Mouse (Mus musculus): Measurements from ENCODE around the gene Prkcb.
"Not testable (repeated sequence)": the region's sequence is repeated elsewhere in the genome, so short reads cannot be mapped to it uniquely, and the experiment has no call there.

Prkcb gene

GRCm38 (mm10) chr7:122288605-122289242, at the start of gene Prkcb:
Gene Prkcb, plus strand, starts transcription at chr7:122288751.
- DNase-seq (ENCODE audit: low spot score in 2 of 2): peak; percentile 64 to 77

GRCm38 (mm10) chr7:122238939-122239338, 49.6 kb upstream of the Prkcb start:
- no peak for DNase-seq (ENCODE audit: low spot score in 2 of 2)

GRCm38 (mm10) chr7:122240413-122241119, 48.0 kb upstream of the Prkcb start:
- no peak for DNase-seq (ENCODE audit: low spot score in 2 of 2)

- DNase-seq (ENCODE audit: low spot score in 2 of 2): peak in 1 of 2 experiments; percentile 29
Observed at GRCm38 (mm10) chr7:122242260-122242659, 46.3 kb upstream of the Prkcb start.

- not testable (repeated sequence) for DNase-seq (ENCODE audit: low spot score in 2 of 2)
Observed at GRCm38 (mm10) chr7:122242744-122243143, 45.8 kb upstream of the Prkcb start.

- no peak for DNase-seq (ENCODE audit: low spot score in 2 of 2)
Observed at GRCm38 (mm10) chr7:122244166-122244565, 44.4 kb upstream of the Prkcb start.

GRCm38 (mm10) chr7:122244584-122244983, 44.0 kb upstream of the Prkcb start:
- DNase-seq (ENCODE audit: low spot score in 2 of 2): no peak

GRCm38 (mm10) chr7:122245976-122246375, 42.6 kb upstream of the Prkcb start:
- no peak for DNase-seq (ENCODE audit: low spot score in 2 of 2)

- no peak for DNase-seq (ENCODE audit: low spot score in 2 of 2)
Observed at GRCm38 (mm10) chr7:122247254-122247864, 41.2 kb upstream of the Prkcb start.

GRCm38 (mm10) chr7:122249321-122249821, 39.2 kb upstream of the Prkcb start:
- DNase-seq (ENCODE audit: low spot score in 2 of 2): peak in 1 of 2 experiments; percentile 26

- peak; percentile 76 to 77 for DNase-seq (ENCODE audit: low spot score in 2 of 2)
Observed at GRCm38 (mm10) chr7:122251197-122252011, 37.1 kb upstream of the Prkcb start.

GRCm38 (mm10) chr7:122256722-122257121, 31.8 kb upstream of the Prkcb start:
- no peak for DNase-seq (ENCODE audit: low spot score in 2 of 2)

GRCm38 (mm10) chr7:122258521-122258920, 30.0 kb upstream of the Prkcb start:
- DNase-seq (ENCODE audit: low spot score in 2 of 2): no peak

GRCm38 (mm10) chr7:122260055-122260602, 28.4 kb upstream of the Prkcb start:
- DNase-seq (ENCODE audit: low spot score in 2 of 2): no peak

GRCm38 (mm10) chr7:122268983-122269486, 19.5 kb upstream of the Prkcb start:
- no peak for DNase-seq (ENCODE audit: low spot score in 2 of 2)

- no peak for DNase-seq (ENCODE audit: low spot score in 2 of 2)
Observed at GRCm38 (mm10) chr7:122272334-122272733, 16.2 kb upstream of the Prkcb start.

GRCm38 (mm10) chr7:122279580-122279979, 9.0 kb upstream of the Prkcb start:
- DNase-seq (ENCODE audit: low spot score in 2 of 2): no peak

- DNase-seq (ENCODE audit: low spot score in 2 of 2): no peak
Observed at GRCm38 (mm10) chr7:122280334-122280733, 8.2 kb upstream of the Prkcb start.

GRCm38 (mm10) chr7:122282584-122282983, 6.0 kb upstream of the Prkcb start:
- no peak for DNase-seq (ENCODE audit: low spot score in 2 of 2)

GRCm38 (mm10) chr7:122287217-122287616, 1.3 kb upstream of the Prkcb start:
- DNase-seq (ENCODE audit: low spot score in 2 of 2): no peak
